Mouse (Mus musculus): ENCODE data around the gene Olfr96.

DNA sequence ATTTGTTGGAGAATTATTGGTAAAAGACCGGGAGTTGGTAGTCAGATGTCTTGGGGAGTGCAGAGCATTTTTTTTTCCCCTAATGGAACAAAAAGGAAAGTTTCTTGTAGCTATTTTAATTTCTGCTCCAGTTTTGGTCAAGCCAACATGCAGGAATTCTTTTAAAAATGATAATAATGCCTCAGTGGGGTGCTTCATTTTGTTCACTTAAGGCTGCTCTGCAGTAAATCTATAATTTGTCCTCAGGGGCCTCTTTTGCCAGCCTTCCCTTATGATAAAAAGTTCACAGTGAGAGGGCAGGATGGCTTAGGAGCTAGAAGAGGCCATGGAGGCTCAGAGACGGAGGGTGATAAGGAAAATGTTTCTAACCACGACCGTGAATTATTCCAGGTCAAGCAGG, at the start of gene Olfr96:
- TF ChIP-seq TAL1 (IDR thresholded peaks at IDR 0.05; ENCODE audit: low read length) (no peak), GATA1 (IDR thresholded peaks at IDR 0.05; ENCODE audit: low read length) (no peak)

Measured in erythroblast, embryonic 14.5 days (primary cell).